Mouse (Mus musculus): ENCODE data around the gene Etl4.
"Not testable (repeated sequence)": the region's sequence is repeated elsewhere in the genome, so short reads cannot be mapped to it uniquely, and the experiment has no call there.

Etl4 gene

DNA sequence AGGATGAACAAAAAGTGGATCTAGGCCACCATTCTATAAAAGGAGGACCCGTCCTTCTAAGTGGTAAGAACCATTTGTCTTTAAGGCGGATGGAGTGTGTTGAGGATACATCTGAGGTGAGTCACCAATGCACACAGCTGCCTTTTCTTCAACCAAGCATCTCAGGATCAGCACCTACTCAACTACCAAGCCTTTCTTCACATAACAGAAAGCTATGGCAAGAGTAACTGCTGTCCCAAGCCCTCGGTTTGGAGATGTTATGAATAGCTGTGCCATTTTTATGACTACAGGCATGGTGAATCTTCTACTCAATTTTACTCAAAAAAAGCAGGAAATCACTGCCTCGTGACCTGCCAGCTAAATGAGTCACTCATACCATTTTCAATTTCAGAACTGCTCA, 258.6 kb downstream of the Etl4 start:
- no peak for DNase-seq

DNA sequence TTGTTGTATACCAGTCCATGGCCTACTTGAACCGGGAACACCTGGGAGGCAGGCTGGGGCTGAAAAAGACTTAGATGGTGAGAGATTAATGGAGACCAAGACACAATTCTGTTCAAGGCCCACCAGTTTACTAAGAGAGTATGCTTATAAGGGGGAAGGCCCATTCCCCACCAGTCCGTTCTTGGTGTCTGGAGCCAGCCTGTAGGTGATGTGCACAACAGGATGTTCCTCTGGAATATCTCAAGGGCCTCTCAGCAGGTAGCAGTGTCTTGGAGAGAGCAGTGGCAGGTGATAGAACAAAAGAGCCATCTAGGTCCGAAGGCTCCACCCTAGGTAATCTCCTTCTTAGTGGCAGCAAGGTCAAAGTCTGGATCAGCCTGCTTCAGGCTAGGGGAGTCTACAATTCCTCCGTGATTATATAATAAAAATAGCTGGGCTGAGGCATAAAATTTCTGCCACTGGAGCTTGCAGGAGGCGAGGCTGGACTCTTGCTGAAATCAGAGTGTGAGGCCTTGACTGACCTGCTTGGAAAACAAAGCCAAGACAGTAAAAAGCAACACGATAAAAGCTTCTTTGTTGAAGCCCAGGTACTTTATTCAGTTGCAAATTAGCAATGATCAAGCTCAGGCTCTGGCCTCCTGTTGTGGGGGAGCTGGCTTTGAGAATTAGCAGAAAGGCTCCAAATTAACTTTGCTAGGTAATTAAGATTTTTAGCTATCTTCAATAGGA, 267.0 kb downstream of the Etl4 start:
- DNase-seq, result not testable (repeated sequence)

DNA sequence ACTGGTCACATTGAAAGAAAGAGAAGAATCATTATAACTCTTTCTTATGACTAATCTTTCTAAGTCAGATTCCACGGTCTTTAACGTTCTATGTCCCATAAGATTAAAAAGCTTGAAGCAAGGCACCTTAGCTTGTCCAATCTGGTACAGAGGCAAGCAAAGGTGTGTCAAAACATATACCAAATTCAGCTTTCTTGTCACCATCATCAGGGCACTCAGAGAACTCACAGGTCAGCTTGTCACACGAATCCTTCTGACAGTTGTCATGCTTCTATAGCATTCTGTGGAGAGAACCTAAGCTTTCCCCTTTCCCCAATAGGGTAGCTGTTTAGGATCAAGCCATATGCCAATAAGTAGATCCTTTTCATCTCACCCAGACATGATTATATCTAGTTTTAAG, 267.7 kb downstream of the Etl4 start:
- not testable (repeated sequence) for DNase-seq

DNA sequence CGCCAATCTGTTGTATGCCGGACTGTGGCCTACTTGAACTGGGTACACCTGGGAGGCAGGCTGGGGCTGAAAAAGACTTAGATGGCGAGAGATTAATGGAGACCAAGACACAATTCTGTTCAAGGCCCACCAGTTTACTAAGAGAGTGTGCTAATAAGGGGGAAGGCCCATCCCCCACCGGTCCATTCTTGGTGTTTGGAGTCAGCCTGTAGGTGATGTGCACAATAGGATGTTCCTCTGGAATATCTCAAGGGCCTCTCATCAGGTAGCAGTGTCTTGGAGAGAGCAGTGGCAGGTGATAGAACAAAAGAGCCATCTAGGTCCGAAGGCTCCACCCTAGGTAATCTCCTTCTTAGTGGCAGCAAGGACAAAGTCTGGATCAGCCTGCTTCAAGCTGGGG, 271.0 kb downstream of the Etl4 start:
- DNase-seq, result not testable (repeated sequence)

DNA sequence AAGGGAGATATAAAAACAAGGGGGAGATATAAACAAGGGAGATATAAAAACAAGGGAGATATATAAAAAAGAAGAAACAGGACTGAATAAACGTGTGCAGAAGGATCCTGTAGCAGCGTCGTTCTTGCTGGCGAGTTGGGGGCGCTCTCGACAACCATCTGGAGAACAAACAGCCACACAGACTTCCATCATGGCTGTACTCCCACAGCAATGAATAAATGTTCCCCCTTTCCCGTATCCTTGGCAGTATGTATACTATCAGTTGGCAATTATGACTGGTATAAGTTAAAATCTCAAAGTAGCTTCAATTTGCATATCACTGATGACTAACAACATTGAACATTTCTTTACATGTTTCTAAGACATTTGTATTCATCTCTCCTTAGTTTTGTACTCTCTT, 277.6 kb downstream of the Etl4 start:
- DNase-seq, result not testable (repeated sequence)

DNA sequence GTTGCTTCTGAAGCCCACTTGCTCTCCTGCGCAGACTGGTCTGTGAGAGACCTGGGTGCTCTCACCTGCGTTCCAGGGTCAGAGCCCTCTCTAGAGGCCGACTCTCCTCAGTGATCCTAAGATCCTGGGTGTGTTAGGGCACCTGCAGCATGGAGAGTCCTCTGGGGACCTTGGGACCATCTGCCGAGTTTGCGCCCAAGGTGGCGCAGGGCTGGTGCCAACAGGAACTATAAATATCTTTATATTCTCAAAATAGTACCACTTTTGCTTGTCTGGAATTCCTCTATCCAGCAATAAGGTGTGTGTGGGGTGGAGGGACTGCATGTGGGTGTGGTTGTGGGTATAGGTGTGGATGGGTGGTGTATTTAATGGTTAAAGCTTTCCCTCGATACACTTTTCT, 293.4 kb downstream of the Etl4 start:
- DNase-seq, result no peak

DNA sequence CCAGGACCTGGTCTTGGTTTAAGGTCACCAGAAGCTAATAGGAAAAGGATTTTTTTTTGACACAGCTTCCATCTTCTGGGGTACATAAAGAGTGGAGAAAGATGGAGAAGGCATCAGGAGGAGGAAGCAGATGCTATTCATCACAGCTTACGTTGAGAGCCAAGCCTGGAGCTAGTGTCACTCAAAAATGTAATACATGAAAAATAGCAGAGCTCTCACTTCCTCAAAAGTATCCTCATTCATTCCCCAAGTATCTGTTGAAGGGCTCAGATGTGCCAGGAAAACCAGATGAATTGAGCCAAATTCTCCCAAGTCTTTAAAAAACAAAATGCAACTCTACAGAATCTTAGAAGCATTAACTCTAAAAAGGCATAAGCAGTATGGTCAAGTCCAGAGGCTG, 297.1 kb downstream of the Etl4 start:
- DNase-seq, result no peak

DNA sequence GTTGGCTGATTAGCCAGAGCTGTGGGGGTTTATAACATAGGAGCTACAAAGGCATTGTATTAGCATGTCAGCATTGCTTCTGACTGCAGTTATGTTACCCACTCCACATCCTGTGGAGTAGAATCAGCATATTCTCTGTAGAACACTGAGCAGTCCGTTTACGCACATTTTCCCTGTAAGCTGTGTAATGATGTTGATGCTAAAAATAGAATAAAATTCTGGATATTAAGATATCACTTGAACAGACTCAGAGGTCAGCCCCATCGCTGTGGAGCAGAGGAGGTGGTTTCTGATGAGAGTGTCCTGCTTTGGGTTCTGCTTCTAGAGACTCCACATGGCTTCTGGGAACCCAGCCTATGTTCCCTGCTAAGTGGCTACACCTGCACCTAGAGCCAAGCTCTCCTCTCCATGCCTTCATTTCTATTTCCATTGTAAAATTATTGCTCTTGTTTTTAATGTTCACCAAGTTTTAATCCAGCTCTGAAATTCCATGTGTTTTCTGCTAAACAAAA, 299.2 kb downstream of the Etl4 start:
- DNase-seq, result no peak

DNA sequence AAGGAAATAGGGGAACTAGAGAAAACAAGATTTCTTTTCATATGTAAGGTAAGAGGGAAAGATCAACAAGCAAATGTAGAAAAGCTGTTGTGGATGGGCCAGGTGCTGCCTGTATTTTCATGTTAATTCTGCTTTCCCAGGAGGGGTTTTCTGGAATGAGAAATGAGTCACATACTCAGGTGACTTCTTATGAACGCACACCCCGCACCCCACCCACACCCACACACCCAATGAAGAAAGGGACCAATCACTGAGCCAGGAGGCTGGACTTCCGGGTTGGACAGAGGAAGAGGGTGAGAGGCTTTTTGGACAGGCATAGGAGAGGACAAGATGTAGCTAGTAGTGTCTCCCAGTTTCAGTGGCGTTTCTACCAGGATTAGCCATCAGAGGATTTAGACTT, 299.8 kb downstream of the Etl4 start:
- DNase-seq, result no peak

DNA sequence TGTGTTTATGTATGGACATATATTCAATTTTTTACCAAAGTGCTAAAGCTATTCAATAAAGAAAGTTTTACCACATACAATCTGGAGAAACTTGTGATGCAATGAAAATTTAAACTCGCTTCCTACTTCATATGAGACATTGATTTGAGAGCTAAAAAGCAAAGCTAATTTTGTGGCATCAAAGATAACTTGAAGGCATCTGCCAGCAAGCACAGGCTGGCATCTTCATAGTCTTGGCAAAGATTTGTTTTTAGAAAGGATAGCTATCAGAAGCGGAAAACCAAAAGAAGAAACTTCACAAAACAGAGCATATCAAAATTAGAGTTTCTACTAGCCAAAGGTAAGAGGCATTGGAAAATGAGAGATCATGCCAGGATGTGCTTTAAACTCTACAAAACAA, 306.7 kb downstream of the Etl4 start:
- DNase-seq, result no peak

DNA sequence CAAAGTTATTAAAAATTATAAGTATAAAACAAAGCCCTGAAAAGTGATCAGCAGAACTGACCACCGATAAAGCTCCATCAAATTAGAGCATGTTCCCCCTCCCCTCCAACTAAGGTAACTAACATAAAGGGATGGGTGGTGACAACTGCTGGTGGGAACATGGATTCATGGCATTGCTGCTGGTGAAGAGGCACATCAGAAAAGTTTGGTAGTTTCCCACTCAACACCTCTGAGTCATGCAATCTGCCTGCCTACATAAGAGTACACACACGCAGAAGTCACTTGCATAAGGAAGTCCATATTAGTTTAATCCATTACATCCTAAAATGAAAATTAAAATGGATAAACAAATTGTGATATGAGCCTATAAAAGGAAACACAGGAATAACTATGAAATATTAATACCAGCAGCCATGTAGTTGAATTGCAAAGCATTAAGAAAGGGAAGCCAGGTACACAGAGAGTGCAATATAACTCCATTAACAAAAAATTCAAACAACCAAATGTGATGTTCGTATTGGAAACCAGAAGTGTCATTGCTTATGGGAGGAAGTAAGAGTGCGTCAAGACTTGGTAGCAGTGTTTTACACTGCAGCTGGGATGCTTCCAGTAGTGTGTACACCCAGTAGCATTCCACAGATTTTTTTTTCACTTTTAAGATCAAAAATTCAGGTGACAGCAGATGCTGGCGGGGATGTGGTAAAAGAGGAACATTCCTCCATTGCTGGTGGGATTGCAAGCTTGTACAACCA, 307.3 kb downstream of the Etl4 start:
- no peak for DNase-seq

DNA sequence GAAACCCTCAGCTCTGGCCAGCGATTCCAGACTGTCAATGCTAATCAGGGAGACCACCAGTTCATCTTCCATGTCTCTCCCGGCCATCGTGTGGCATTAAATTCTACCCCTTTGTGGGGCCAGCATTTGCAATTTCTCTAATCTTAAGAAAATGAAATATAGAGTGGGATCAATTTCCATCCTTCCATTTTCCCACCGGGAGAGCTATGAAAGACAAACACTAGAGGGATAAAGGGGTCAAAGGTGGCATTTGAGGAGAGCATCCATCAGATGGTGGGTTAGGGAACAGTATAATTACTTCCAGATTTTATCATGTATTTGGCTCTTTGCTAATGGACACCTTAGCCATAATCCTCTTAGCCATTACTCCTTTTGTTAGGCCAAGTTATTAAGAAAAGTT, 321.8 kb downstream of the Etl4 start:
- no peak for DNase-seq

DNA sequence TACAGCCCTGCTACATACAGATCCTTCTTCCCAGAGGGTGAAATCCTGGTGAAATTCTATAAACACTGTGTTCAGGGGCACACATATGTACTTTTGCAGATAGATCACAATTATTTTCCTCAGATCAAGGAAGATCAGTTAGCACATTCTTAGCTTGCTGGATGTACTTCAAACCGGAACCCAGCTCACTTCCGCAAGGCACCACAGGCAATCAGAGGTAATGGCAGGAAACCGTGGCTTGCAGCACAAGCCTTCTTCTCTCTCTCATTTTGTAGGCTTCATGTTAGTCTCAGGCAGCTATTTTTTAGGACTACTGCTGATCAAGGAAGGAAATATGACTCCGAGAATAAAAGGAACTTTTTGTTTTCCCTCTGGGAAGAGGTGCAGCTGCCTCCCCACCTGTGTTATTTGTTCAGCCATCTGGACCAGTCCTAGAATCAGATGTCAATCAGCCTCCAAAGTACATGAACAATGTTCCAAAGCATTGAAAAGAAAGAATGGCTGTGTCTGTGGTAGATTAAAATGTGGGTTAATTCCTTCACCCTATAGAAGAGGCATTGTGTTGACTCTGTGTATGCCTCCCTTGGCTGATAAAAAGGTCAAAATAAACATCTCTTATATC, 338.6 kb downstream of the Etl4 start:
- no peak for DNase-seq

DNA sequence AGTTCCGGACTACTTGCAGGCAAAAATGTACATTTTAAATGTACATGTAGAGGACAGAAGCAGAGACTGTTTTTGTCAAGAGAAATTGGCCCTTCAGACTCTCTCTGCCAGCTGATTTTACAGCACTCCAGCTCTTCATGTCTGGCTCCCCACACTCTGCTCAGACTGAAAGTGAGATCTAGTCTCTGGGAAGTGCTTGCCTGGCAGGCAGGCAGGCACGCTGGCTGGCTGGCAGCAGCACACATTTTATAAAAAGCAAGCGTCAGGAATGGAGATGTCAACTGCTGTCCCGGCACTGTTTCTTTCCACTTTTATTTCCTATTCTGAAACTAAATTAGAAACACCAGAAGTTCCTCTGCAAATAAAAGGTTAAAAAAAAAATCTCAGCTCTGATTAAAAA, 339.8 kb downstream of the Etl4 start:
- peak; percentile 1 for DNase-seq

DNA sequence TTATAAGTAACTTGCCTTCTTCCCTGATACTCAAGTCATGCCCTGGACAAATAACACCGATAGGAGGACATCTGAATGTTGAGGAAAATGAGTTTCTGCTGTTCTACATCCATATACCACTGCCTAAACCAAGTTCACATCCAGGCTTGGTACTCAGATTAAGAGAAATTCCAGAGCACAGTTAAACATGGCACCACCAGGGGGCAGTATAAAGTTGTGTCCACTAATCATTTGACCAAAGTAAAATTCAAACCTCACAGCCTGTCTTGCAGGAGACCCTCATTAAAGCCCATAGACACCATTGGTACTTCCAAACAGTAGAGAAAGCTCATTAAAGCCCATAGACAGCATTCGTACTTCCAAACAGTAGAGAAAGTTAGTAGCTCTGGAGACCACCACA, 366.5 kb downstream of the Etl4 start:
- peak; percentile 68 for DNase-seq

DNA sequence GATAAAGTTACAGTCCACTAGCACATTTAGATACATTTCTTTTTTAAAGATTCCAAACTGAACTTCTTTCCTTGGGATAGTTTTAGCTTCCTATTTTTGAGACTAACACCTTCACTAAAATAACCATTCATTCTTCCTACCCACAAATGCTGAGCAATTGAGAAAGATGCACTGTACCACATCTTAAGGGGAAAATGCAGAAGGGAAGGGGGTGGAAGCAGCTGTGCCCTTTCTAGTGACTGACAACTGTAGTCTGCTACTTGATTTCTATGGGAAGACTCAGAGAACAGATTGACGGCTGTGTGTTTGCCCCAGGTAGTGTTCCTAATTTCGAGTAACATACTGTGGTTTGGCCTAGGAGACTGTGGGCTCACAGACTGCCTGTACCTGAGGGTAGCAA, 372.3 kb downstream of the Etl4 start:
- DNase-seq, result no peak

DNA sequence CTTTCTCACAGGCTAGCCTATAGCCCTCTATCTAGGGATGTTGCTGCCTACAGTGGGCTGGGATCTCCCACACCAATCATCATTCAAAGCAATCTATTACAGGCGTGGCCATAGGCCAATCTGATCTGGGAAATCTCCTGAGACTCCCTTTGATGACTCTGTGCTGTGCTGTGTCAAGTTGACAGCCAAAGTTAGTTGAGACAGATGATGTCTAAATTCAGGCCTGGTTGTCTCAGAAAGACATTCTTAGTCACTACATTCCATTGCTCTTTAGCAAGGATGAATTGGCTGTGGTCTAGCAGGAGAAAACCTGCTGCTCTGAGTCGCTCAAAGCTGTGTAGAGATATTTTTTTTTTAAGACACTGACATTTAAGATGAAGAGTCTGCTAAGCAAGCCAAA, 374.8 kb downstream of the Etl4 start:
- no peak for DNase-seq

DNA sequence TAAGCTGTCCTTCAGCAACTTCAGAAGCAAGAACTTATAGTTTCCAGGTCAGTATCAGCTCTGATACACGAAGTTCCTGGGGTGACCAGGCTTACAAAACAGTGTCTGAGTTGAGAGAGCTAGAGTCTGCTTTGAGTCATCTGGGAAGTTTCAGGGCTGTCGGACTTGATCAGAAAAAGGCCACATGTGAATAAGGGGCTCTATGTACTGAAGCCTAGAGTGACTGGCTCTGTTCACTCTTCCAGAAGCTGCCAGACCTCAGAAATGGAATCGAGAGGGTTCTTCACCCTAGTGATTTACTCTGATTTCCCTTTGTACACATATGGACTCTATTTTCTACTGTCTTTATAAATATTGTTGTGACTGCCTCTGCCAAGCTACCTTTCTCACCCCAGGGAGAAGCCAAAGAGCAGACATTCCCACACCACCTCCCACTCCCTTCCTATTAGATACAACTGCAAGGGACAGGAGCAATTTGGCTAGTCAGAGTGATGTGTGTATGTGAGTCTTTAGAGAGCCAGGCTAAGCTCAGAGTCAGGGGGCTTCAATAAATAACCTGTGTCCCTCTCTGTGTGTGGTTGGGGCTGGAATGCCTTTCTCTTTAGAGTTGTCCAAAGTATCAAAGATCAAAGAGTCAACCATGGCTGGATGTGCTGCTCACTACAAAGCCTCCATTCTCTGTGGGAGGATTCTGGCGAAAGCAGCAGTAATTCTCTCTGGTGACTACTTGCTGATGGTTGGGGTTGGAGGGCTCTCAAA, 381.6 kb downstream of the Etl4 start:
- no peak for DNase-seq

DNA sequence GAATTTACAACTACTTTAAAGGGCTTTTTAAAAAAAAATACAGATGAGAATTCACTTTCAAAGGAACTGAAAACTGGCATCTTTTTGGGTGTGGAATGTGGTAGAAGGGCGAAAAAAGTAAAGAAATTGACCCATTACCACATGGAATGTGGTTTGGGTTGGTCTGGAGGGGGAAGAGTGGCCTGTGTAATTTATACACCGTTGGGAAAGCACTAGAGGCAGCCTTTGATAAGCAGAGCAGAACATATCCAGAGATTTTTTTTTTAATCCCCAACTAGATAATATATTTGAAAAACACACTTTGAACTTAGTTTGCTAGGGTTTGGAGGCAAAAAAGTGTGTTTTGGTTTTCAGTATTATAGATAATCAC, 382.1 kb downstream of the Etl4 start:
- no peak for DNase-seq

DNA sequence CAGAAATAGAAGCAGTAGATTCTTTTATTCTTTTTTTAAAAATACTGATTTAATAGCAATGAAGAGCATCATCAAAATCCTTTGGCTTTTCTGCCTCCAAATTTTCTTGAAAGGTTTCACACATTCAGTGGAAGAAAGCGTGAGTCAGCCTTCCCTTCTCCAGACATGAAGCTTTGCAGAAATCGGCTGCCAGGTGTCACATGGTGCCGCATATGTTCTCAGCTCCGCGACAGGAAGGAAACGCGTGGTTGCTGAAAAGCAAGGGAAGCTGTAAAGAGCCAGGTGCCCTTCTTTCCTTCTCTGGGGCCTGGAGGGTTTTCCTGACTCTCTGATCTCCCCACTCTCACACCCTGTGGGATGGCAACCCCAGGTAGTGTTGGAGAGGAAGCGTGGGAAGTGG, 383.8 kb downstream of the Etl4 start:
- no peak for DNase-seq

DNA sequence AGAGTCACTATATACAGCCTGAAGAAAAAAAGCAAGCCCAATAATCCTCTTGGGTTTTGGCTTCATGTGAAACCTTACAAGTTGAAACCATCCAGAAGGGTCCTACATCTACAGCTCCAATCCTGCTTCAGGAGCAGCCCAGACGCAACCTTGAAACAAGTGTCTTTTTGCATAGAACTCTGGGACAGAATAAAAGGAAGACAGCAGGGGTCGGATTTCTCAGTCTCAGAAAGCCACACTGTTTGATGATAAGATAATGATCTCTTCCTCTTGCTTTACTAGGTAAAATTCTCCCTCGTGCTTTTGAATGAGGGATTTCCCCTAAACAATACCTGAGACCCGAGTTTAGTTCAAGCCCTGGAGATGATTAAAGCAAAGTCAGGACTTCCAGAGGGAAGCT, 385.0 kb downstream of the Etl4 start:
- DNase-seq, result no peak

DNA sequence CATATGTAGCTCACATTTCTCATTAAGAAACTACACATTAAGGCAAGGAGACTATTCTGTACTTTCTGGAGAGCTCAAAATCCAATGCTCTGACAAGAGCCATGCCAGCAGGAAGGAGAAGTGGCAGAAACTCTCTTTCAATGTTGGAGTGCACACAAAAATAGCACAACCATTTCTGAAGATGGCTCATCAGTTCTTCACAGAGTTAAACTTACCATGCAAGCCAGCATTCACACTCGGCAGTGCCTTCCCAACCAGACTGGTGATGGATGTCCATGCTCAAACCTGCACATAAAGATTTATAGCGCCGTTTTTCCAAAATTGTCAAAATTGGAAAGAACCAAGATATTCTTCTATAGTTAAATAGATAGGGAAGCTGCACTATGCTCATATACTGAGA, 392.9 kb downstream of the Etl4 start:
- no peak for DNase-seq

DNA sequence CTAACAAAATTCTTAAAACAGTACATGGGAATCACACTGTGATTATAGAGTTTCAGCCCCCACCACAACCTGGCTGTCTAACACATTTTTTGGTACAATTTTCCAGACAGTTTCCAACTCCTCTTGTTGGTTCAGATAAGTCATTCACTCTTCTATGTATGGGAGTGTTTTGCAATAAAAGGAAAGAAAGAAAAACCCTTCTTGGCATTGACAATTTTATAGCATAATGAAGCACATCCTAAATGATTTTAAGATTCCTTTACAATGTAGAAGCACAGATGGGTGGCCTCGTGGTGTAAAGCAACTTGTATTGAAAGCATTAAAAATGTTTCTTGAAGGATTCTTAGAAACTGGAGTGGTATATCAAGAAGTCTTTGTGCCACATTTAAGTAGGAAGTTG, 415.4 kb downstream of the Etl4 start:
- DNase-seq, result no peak

Data from lung, postnatal 10 days (tissue).